Mouse (Mus musculus) lung, adult 2 months (tissue): ENCODE measurements around the gene Kcnn3. TPM values are rescaled to one million over a fixed set of nuclear protein-coding genes. Genes with fewer than 3 reads are reported as not detected.

Source experiments
- DNase-seq: peaks from one replicate; pipeline ENCODE4 v3.0.0; 2022
- H3K4me1 ChIP-seq: fragments of 200-500 bp; 2 replicates; pipeline ENCODE4 v1.6.1; 2011; ENCODE audit warnings: low read length; ENCODE audit not compliant: control insufficient read depth, insufficient read depth
- H3K4me3 ChIP-seq: fragments of 200-500 bp; replicated peaks from 2 replicates; pipeline ENCODE3; 2011; ENCODE audit warnings: low read depth, mild to moderate bottlenecking, control low read depth, low read length; ENCODE audit errors: extremely low read depth
- CTCF ChIP-seq: fragments of 200-500 bp; IDR thresholded peaks from 2 replicates; pipeline ENCODE4 v1.5.1; 2011; ENCODE audit warnings: mild to moderate bottlenecking, low read length, control low read depth; ENCODE audit not compliant: insufficient read depth
- POLR2A ChIP-seq: fragments of 200-500 bp; IDR thresholded peaks from 2 replicates; pipeline ENCODE4 v1.6.1; 2011; ENCODE audit warnings: low read depth, mild to moderate bottlenecking, control low read depth, low read length, borderline replicate concordance; ENCODE audit errors: extremely low read depth
- WGBS: fragments of 180-500 bp; shearing (Covaris S2); methylation state at CpG from one replicate; pipeline ENCODE4 v1.1.7; 2018; 5-methylcytosine and 5-hydroxymethylcytosine counted together
- polyA plus RNA-seq: library from polyadenylated mRNA; depleted of rRNA; stranded (reverse); fragments of >200 nt; gene quantifications from 2 replicates; pipeline ENCODE4 v1.2.3, GENCODE M21; 2012; rRNA removed

Gene Kcnn3
- polyA plus RNA-seq: 6.8 and 7.1 TPM in 2 replicates

DNA sequence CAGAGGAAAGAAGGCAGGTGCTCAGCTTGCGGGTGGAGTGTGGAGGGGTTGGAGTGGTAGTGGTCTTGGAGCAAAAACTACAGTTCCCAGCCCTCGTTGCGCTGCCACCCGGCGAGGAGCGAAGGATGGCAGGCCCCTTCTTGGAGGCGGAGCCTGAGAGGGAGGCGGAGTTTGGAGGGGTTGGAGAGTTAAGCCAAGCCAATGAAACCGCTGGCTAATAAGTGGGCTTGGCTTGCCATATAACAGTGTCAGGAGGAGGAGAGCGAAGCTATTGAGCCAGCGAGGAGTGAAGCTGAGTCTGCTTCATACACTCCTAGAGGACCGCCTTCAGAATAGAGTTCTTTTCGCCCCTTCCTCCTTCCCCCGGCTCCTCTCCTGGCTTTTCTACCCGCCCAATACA lies at the start of gene Kcnn3:
Gene Kcnn3 (plus strand): TSS at position 271 of the 400 bp plus-strand sequence.
- DNase-seq: peak; percentile 77
- Histone ChIP-seq H3K4me1 (peaks cover 9% of the 10 kb centered on the region), H3K4me3 (peak within 1 kb of the TSS; percentile 50)
- 2% methylated on average over 15 of the region's 15 CpGs for WGBS
- no peak for TF ChIP-seq CTCF
- TF ChIP-seq POLR2A: peak; percentile 42; the same call in 1 of the 2 replicates

DNA sequence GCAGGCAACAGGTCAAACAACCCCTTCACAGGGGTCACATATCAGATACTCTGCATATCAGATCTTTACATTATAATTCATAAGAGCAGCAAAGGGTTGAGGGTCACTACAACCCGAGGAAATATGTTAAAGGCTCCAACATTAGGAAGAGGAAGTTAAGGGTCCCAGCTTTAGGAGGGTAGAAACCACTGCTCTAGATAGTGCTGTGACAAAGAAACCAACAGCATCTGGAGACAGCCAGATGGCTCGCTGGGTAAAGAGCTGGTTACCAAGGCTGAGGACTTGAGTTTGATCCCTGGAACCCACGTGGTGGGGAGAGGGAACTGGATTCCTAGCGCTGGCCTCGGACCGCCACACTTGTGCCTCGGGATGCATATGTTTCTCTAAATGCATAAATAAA lies 47.7 kb upstream of the Kcnn3 start:
- no peaks in the 10 kb centered on the region for H3K4me1 ChIP-seq
- no peak for TF ChIP-seq CTCF
- no peak for TF ChIP-seq POLR2A
- 69% methylated on average over 7 of the region's 7 CpGs for WGBS
- no peak overlapping the region for H3K4me3 ChIP-seq
- no peak for DNase-seq

DNA sequence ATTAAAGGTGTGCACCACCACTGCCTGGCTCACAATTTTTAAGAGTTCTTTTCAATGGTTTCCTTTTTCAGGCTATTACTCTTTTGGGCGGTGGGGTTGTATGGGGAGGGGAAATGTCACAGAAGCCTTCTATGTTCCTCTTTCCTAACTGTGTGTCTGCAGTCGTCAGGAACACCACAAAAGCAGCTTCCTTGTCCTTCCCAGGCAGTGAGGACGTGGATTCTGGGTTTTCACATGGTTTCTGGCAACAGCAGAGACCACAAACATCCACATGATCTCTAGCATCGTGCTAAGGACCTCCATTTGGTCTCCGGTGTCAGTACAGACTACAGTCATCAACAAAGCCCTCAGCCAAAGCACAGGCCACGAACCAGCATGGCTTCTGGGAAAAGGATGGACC lies 46.1 kb upstream of the Kcnn3 start:
- no peak overlapping the region for H3K4me3 ChIP-seq
- no peak for TF ChIP-seq POLR2A
- TF ChIP-seq CTCF: no peak
- 66% methylated on average over 6 of the region's 6 CpGs for WGBS
- no peaks in the 10 kb centered on the region for H3K4me1 ChIP-seq
- no peak for DNase-seq

DNA sequence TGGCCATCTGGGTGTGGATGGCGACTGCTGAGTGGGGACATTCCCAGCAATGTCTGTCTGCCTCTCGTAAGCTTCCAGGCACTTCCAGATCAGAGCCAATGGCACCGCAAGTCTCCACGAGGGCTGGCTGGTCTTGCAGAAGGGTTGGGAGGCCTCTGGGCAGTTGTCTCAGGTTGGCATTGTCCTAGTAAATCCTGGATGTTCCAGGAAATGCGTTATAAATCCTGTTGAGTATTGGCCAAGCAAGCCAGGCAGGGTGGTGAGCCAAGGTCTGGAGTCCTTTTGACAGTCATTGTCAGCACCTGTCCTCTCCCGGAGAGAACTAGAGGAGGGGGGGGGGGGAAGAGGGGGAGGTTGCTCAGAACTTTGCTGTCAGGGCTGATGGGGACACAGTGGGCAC lies 40.9 kb upstream of the Kcnn3 start:
- Histone ChIP-seq H3K4me1 (no peaks in the 10 kb centered on the region), H3K4me3 (no peak overlapping the region)
- 73% methylated on average over 6 of the region's 6 CpGs for WGBS
- DNase-seq: no peak
- no peak for TF ChIP-seq POLR2A
- TF ChIP-seq CTCF: no peak

DNA sequence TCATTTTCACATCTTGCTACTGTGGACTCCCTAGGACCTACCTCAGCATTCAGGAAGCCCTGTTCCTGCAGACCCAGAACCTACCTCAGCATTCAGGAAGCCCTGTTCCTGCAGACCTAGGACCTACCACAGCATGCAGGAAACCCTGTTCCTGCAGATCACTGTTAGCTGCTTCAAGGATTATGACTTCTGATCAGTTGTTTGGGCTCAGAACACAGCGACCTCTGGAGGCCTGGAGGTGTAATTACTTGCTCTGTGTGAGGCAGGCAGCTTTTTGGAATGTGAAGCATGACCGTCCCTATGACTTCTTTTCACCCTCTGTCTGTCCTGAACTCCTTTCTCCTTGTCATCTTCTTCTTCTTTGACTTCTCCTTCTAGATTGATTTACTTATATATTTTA lies 38.5 kb upstream of the Kcnn3 start:
- Histone ChIP-seq H3K4me3 (no peak overlapping the region), H3K4me1 (no peaks in the 10 kb centered on the region)
- TF ChIP-seq POLR2A (no peak), CTCF (peak; percentile 51)
- 44% methylated on average over 2 of the region's 2 CpGs for WGBS
- no peak for DNase-seq

DNA sequence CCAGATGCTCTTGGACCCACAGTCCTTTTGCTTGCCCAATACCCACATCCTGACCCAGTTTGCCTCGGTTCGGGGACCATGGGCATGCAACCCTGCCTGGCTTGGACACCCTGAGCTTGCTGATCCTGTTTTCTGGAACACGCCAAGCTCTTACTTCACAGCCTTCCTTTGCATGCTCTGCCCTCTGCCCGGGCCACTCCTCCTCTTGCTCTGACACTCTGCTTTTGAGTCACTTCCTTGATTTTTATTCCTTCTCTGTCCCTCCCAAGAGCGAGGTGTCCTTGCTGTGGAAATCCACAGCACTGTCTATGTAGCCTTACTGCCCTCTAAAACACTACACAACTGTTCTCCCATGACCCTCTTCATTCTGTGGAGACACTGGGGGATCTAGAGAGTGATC lies 37.7 kb upstream of the Kcnn3 start:
- no peak overlapping the region for H3K4me3 ChIP-seq
- H3K4me1 ChIP-seq: no peaks in the 10 kb centered on the region
- 64% methylated on average over 5 of the region's 5 CpGs for WGBS
- no peak for TF ChIP-seq POLR2A
- no peak for TF ChIP-seq CTCF
- DNase-seq: no peak

DNA sequence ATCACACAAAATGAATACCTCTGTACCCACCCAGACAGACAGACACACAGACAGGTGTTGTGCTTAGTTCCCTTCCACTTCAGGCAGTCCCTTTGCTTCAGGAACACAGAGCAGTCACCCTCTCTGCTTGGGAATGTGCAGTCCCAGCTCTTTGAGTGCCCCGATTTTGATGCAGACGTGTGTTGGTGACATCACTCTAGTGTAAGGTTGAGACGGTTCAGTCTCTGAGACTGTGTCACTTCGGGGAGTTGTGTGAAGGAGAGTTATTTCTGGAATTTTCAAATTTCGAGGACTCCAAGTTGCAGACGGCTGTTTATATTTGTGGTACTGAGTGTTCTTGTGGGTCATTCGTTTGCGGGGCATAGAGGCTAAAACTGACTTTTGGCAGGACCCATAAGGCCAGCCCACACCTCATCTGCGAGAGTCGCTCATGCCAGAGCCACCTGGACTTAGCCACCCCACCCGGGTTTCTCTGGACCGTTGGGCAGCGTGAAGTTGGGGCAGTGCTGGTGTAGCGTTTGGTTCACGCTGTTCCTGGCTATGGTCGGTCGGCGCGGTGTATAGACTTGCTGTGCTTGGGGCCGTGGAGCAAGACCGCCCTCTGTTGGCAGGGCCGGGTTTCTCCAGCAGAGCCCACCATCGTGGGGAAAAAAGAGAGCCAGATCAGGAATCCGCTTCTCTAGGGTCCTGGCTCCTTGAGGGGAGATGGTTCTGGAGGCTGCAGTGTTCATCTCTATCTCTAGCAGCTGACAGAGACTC lies 35.0 kb upstream of the Kcnn3 start:
- 13% methylated on average over 24 of the region's 24 CpGs for WGBS
- no peaks in the 10 kb centered on the region for H3K4me1 ChIP-seq

DNA sequence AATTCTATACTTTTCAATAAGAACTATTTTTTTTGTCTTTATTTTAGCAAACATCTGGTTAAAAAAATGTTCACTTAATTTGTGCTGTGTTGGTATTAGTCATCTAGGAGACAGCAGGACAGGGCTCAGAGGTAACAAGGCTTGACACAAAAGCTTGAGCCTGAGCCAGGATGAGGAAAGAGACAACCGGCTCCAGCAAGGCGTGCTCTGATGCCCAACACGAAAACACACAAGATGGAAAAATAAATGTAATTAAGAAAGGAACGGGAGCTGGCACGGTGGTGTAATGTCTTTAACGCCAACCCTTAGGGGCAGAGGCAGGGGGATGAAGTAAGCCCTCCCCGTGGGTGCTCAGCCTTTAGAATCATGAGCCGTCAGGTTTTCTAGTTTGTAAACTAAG lies 33.9 kb upstream of the Kcnn3 start:
- WGBS: 70% methylated on average over 8 of the region's 8 CpGs
- Histone ChIP-seq H3K4me1 (no peaks in the 10 kb centered on the region), H3K4me3 (no peak overlapping the region)
- no peak for DNase-seq
- no peak for TF ChIP-seq CTCF

More for the DNA sequence above, 35.0 kb upstream of the Kcnn3 start:
- peak; percentile 81 for DNase-seq
- H3K4me3 ChIP-seq: no peak overlapping the region
- TF ChIP-seq CTCF: peak; percentile 84
- TF ChIP-seq POLR2A: no peak

DNA sequence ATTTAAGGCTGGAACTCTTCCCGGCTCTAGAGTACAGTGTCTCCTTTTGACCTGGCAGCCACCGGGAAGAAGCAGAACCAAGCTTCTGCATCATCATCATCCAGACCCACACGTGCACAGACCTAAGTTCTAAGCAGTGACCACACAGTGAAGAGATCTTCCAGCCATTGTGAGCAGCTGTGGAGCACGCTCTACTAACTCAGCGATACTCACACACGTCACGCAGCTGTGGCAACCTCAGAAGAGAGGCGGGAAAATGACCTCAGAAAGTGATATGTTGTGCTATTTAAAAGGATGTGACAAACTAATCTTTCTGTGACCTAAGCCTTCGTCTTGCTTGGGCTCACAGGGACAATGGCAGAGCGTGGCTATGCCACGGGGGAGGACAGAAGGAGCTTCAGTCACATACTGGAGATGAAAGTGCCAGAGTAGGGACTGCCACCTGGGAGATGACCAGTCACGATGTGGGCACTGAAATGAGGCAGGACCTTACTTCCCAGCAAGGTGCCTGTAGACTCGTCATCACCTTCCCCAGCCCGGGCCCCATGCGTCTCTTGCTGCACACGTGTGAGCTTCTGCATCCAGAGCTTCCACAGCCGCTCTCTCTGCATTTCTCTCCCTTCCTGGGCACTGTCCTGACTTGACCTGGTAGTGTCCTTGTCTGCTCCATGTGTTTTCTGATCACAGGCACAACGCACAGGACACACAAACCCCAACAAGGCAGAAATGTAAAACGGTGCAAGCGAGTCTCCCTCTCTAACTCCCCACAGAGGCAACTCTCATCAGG lies 32.9 kb upstream of the Kcnn3 start:
- DNase-seq: no peak
- H3K4me1 ChIP-seq: no peaks in the 10 kb centered on the region
- no peak overlapping the region for H3K4me3 ChIP-seq
- no peak for TF ChIP-seq POLR2A
- no peak for TF ChIP-seq CTCF
- whole genome bisulfite sequencing: 57% methylated on average over 20 of the region's 20 CpGs

DNA sequence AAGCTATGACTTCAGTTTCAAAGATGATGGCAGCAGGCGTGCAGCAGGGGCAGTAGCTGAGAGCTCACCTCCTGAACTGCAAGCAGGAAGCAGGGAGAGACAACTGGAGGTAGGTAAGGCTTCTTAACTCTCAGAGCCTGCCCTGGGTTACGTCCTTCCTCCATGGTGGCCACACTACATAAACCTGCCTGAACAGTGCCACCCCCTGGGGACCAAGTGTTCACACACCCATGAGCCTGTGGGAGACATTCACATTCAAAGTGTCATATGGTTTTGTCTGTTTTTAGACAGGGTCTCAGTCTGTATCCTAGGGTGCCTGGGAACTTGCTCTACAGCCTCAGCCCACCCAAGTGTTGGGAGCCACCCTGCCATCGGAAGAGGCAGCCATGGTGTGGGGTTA lies 29.2 kb upstream of the Kcnn3 start:
- 91% methylated on average over 3 of the region's 3 CpGs for WGBS
- no peak overlapping the region for H3K4me3 ChIP-seq
- DNase-seq: no peak
- no peaks in the 10 kb centered on the region for H3K4me1 ChIP-seq
- TF ChIP-seq POLR2A (no peak), CTCF (no peak)
